Mouse (Mus musculus) myocyte (in vitro differentiated cells): ENCODE measurements around the gene Cog6.

Experiments
- CEBPB ChIP-seq: IDR thresholded peaks from 2 replicates; pipeline ENCODE4 v1.6.1; 2011; ENCODE audit warnings: mild to moderate bottlenecking, moderate library complexity; ENCODE audit not compliant: poor library complexity, insufficient read depth, severe bottlenecking
- E2F4 ChIP-seq: IDR thresholded peaks from one replicate; pipeline ENCODE4 v1.6.1; 2011; ENCODE audit warnings: mild to moderate bottlenecking, control low read depth, moderate library complexity; ENCODE audit not compliant: insufficient read depth
- MAX ChIP-seq: IDR thresholded peaks from one replicate; pipeline ENCODE4 v1.6.1; 2011; ENCODE audit warnings: low read depth, mild to moderate bottlenecking, control low read depth
- MYOD1 ChIP-seq, 3 experiments: IDR thresholded peaks; one replicate each; pipeline ENCODE4 v1.6.1; 2011; ENCODE audit warnings: control low read depth in 2 of 3, low read depth in 2 of 3, mild to moderate bottlenecking in 2 of 3, moderate library complexity in 1 of 3; ENCODE audit not compliant: insufficient read length in 2 of 3, control insufficient read depth in 1 of 3
- MYOG ChIP-seq, 3 experiments: IDR thresholded peaks; one replicate each; pipeline ENCODE4 v1.6.1; 2011; ENCODE audit warnings: control low read depth in 2 of 3, low read depth in 2 of 3, mild to moderate bottlenecking in 2 of 3; ENCODE audit not compliant: insufficient read length in 2 of 3, control insufficient read depth in 1 of 3, insufficient read depth in 1 of 3
- POLR2A ChIP-seq: IDR thresholded peaks from one replicate; pipeline ENCODE4 v1.6.1; 2011; ENCODE audit warnings: low read depth, mild to moderate bottlenecking, control low read depth, moderate library complexity; ENCODE audit not compliant: insufficient read length
- POLR2AphosphoS2 ChIP-seq: IDR thresholded peaks from one replicate; pipeline ENCODE4 v1.6.1; 2011; ENCODE audit warnings: low read depth, control low read depth; ENCODE audit not compliant: insufficient read length
- SRF ChIP-seq: IDR thresholded peaks from one replicate; pipeline ENCODE4 v1.6.1; 2011; ENCODE audit warnings: low read depth; ENCODE audit not compliant: control insufficient read depth, insufficient read length
- TCF12 ChIP-seq: IDR thresholded peaks from one replicate; pipeline ENCODE4 v1.6.1; 2011; ENCODE audit warnings: mild to moderate bottlenecking, control low read depth; ENCODE audit not compliant: poor library complexity, insufficient read depth, severe bottlenecking
- TCF3 ChIP-seq: IDR thresholded peaks from one replicate; pipeline ENCODE4 v1.6.1; 2011; ENCODE audit warnings: low read depth, control low read depth; ENCODE audit not compliant: insufficient read length
- USF1 ChIP-seq: IDR thresholded peaks from one replicate; pipeline ENCODE4 v1.6.1; 2011; ENCODE audit warnings: low read depth, mild to moderate bottlenecking, control low read depth, moderate library complexity

- TF ChIP-seq POLR2A: no peak
- no peak for TF ChIP-seq TCF12
- TF ChIP-seq POLR2AphosphoS2: no peak
- TF ChIP-seq USF1: no peak
- TF ChIP-seq CEBPB: no peak
- TF ChIP-seq MAX: no peak
- TF ChIP-seq E2F4: no peak
- TF ChIP-seq MYOG (IDR thresholded peaks at IDR 0.05; ENCODE audit: control insufficient read depth in 1 of 3, insufficient read depth in 1 of 3, insufficient read length in 2 of 3, low read depth in 2 of 3): no peak
- no peak for TF ChIP-seq MYOD1 (IDR thresholded peaks at IDR 0.05; ENCODE audit: control insufficient read depth in 1 of 3, insufficient read length in 2 of 3, low read depth in 2 of 3)
- TF ChIP-seq TCF3: no peak
- no peak for TF ChIP-seq SRF
These were observed 23.7 kb downstream of the Cog6 start for GRCm38 (mm10) chr3:52993296-52993695.
